25 mouse cellular contexts compared by ENCODE assay signal in the genomic region with DNA sequence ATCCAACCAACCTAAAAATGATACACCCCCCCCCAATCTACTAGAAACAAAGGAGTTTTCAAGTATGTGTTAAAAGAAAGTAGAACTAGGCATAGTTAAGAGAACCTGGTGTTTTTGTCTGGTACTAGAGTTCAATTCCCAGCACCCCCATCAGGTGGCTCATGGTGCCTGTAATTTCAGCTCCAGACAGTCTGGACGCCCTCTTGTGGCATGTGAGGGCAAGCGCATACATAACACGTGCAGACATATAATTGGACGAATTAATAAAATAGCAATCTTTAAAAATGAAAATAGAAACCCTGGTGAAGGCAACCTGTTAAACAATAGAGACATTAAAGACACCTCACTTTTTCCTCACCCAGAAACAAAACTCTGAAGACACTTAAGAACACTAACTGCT. TPM values are rescaled to one million over a fixed set of nuclear protein-coding genes. Genes with fewer than 3 reads are reported as not detected.
A peak's percentile ranks its signal among the peaks of the same experiment; 100 is the strongest.
DNase-seq lines count a peak whose midpoint lies in the region; ATAC-seq and TF ChIP-seq lines count a peak whose summit lies in the region.
"Had no signal": no experiment of that assay in that cellular context is flagged by ENCODE, and none has a peak within 500 bp of the region (broad histone marks: within the 10 kb centered on the region; RNA-seq: fewer than 3 reads in every experiment).

No protein-coding gene starts in this region.

- H3K9me3 ChIP-seq in lung, postnatal 0 days (ENCODE audit: low read length) = no peaks in the 10 kb centered on the region
- H3K9me3 ChIP-seq: embryonic facial prominence, embryonic 13.5 days; forebrain, embryonic 12.5 days; hindbrain, embryonic 15.5 days; limb, embryonic 10.5 days; liver, embryonic 13.5 days; midbrain, embryonic 13.5 days had no signal

- no peak overlapping the region for H3K4me2 ChIP-seq in lung, postnatal 0 days (replicated peaks; ENCODE audit: low read depth, low read length)
- H3K4me2 ChIP-seq: embryonic facial prominence, embryonic 13.5 days; forebrain, embryonic 12.5 days; hindbrain, embryonic 15.5 days; liver, embryonic 13.5 days; midbrain, embryonic 13.5 days had no signal

- no peak overlapping the region for H3K4me3 ChIP-seq in kidney, adult 2 months (ENCODE audit: insufficient read depth, low read depth, low read length)
- no peak overlapping the region for H3K4me3 ChIP-seq in lung, postnatal 0 days (ENCODE audit: low read depth, low read length)
- H3K4me3 ChIP-seq: embryonic facial prominence, embryonic 13.5 days; erythroblast, embryonic 14.5 days; forebrain, embryonic 12.5 days; hindbrain, embryonic 15.5 days; limb, embryonic 10.5 days; liver, embryonic 13.5 days; midbrain, embryonic 13.5 days had no signal

- no peaks in the 10 kb centered on the region for H3K4me1 ChIP-seq in kidney, adult 2 months (ENCODE audit: control insufficient read depth, insufficient read depth, low read length)
- no peaks in the 10 kb centered on the region for H3K4me1 ChIP-seq in lung, postnatal 0 days (ENCODE audit: insufficient read depth, low read depth, low read length)
- H3K4me1 ChIP-seq: embryonic facial prominence, embryonic 13.5 days; forebrain, embryonic 12.5 days; hindbrain, embryonic 15.5 days; liver, embryonic 13.5 days; midbrain, embryonic 13.5 days had no signal

- no peak overlapping the region for H3K27ac ChIP-seq in kidney, adult 2 months (ENCODE audit: insufficient read depth, low read depth, low read length)
- H3K27ac ChIP-seq in lung, postnatal 0 days (ENCODE audit: low read length) = no peak overlapping the region
- H3K27ac ChIP-seq: embryonic facial prominence, embryonic 13.5 days; forebrain, embryonic 12.5 days; hindbrain, embryonic 15.5 days; limb, embryonic 10.5 days; liver, embryonic 13.5 days; midbrain, embryonic 13.5 days had no signal

- H3K9ac ChIP-seq in lung, postnatal 0 days (replicated peaks; ENCODE audit: low read depth) = no peak overlapping the region
- H3K9ac ChIP-seq: embryonic facial prominence, embryonic 13.5 days; forebrain, embryonic 12.5 days; hindbrain, embryonic 15.5 days; liver, embryonic 13.5 days; midbrain, embryonic 13.5 days had no signal

- no peak for DNase-seq in kidney, adult 2 months
- DNase-seq in kidney, postnatal 25 days = no peak
- no peak for DNase-seq in lung, postnatal 0 days (ENCODE audit: low spot score)
- DNase-seq in lung, postnatal 25 days (ENCODE audit: low spot score) = no peak
- DNase-seq in R1 (ENCODE audit: low read depth, low spot score) = peak; percentile 75
- DNase-seq in gastrocnemius, adult 18-20 months (ENCODE audit: low spot score) = no peak
- DNase-seq: adrenal gland, adult 8-10 months; B cell, adult 2 months; cerebellum, adult 18-20 months; cerebellum, postnatal 36 days; embryo, embryonic 11 days; gastrocnemius, postnatal 36 days; heart, postnatal 4 days; kidney, adult 18-20 months; kidney, postnatal 10 days; liver, embryonic 13.5 days; right cerebral cortex, postnatal 14 days had no signal

- no peaks in the 10 kb centered on the region for H3K27me3 ChIP-seq in kidney, adult 2 months (replicated peaks; ENCODE audit: control insufficient read depth, insufficient read depth, low read length)
- no peaks in the 10 kb centered on the region for H3K27me3 ChIP-seq in lung, postnatal 0 days (replicated peaks; ENCODE audit: insufficient read depth, low read length)
- H3K27me3 ChIP-seq: embryonic facial prominence, embryonic 13.5 days; forebrain, embryonic 12.5 days; hindbrain, embryonic 15.5 days; liver, embryonic 13.5 days; midbrain, embryonic 13.5 days had no signal

- TF ChIP-seq POLR2A in kidney, adult 2 months (IDR thresholded peaks at IDR 0.05; ENCODE audit: low read depth, low read length) = no peak

- H3K36me3 ChIP-seq in kidney, adult 2 months (ENCODE audit: control insufficient read depth, insufficient read depth, low read length) = no peaks in the 10 kb centered on the region
- H3K36me3 ChIP-seq in lung, postnatal 0 days (ENCODE audit: insufficient read depth, low read length) = no peaks in the 10 kb centered on the region
- H3K36me3 ChIP-seq: forebrain, embryonic 12.5 days; hindbrain, embryonic 15.5 days; liver, embryonic 13.5 days; midbrain, embryonic 13.5 days had no signal

- 88% methylated on average over 4 of the region's 4 CpGs for WGBS in kidney, adult 2 months
- 78% methylated on average over 4 of the region's 4 CpGs for WGBS in lung, postnatal 0 days

- ATAC-seq in lung, postnatal 0 days = no peak
- no peak for ATAC-seq in megakaryocyte-erythroid progenitor cell, adult 5-6 weeks (replicated peaks; ENCODE audit: low FRiP score, low TSS enrichment, poor library complexity, severe bottlenecking)
- ATAC-seq: activated CD4-positive, CD25-positive, alpha-beta regulatory T cell, adult 4 months; midbrain, embryonic 13.5 days had no signal

- 0 out of 2 replicates have a peak, but pooled peaks have one; percentile 6 for TF ChIP-seq CTCF in kidney, adult 2 months (conservative IDR thresholded peaks at IDR 0.05; ENCODE audit: insufficient read depth, insufficient read length, low read depth, low read length)
- peak; percentile 21; the same call in 1 of the 2 replicates for TF ChIP-seq CTCF in lung, postnatal 0 days (IDR thresholded peaks at IDR 0.05)

- TF ChIP-seq EP300 in lung, postnatal 0 days (IDR thresholded peaks at IDR 0.05) = no peak

RNA-seq across cellular contexts. Expression of a gene that starts 10.6 kb away (rescaled TPM):
- 27.2 and 31.5 TPM in 2 replicates for polyA plus RNA-seq in kidney, adult 2 months (2012; rRNA removed)
- polyA plus RNA-seq in lung, postnatal 0 days (2015; fragmentation: Nextera tagmentation; extraction: Ambion mirVana) = 294 and 318 TPM in 2 replicates
- 1 to 10 TPM; 5.1 to 8.2 TPM for total RNA-seq in gastrocnemius, adult 18-20 months (2021)
- not detected in 2 replicates for total RNA-seq in megakaryocyte-erythroid progenitor cell, adult 5-6 weeks (2014; fragmentation: Nextera tagmentation)
- not detected in 2 replicates for total RNA-seq in megakaryocyte-erythroid progenitor cell, adult 5-6 weeks (2017)
- polyA plus RNA-seq: activated CD4-positive, CD25-positive, alpha-beta regulatory T cell, adult 4 months had no signal

Comparison
In these comparisons a context has a peak if more than half of its experiments do, and no peak if none do; other contexts are left out.
1. RNA of a gene that starts 10.6 kb away (total RNA-seq): 5.1 to 8.2 TPM in gastrocnemius, adult 18-20 months; not detected in megakaryocyte-erythroid progenitor cell, adult 5-6 weeks; every median in the first group is over 4 times any median in the second.